Comparison of ENCODE assay signal across 7 mouse cellular contexts in genomic region chr3:68759375-68759774, GRCm38 (mm10).
DNase-seq lines count a peak whose midpoint lies in the region; ATAC-seq and TF ChIP-seq lines count a peak whose summit lies in the region.

No protein-coding gene starts in this region.

- TF ChIP-seq EP300 in ES-Bruce4 (IDR thresholded peaks at IDR 0.05; ENCODE audit: insufficient read depth, low read depth, low read length) = peak; percentile 58; the same call in 1 of the 2 replicates

- no peaks in the 10 kb centered on the region for H3K36me3 ChIP-seq in ES-Bruce4 (ENCODE audit: control insufficient read depth, insufficient read depth, low read length, poor library complexity, severe bottlenecking)
- H3K36me3 ChIP-seq in hindbrain, embryonic 11.5 days (ENCODE audit: control insufficient read depth, insufficient read depth, low read length) = no peaks in the 10 kb centered on the region

- DNase-seq in left cerebral cortex, postnatal 4 days = peak; percentile 7
- peak; percentile 37 for DNase-seq in right cerebral cortex, postnatal 4 days
- no peak for DNase-seq in hindbrain, embryonic 11.5 days (ENCODE audit: low spot score)
- DNase-seq in spleen, adult 12 weeks (ENCODE audit: low spot score) = no peak

- TF ChIP-seq POLR2A in ES-Bruce4 (IDR thresholded peaks at IDR 0.05; ENCODE audit: insufficient read depth, low read length) = no peak

- ATAC-seq in common myeloid progenitor, adult 5-6 weeks (replicated peaks; ENCODE audit: low read depth, poor library complexity, severe bottlenecking) = peak; percentile 95
- ATAC-seq in hematopoietic stem cell, adult 5-6 weeks (replicated peaks in 1 of 2; ENCODE audit: insufficient read depth in 1 of 2, low FRiP score in 2 of 2, low TSS enrichment in 1 of 2, low read depth in 1 of 2, poor library complexity in 2 of 2, severe bottlenecking in 2 of 2) = peak; percentile 82 to 86
- ATAC-seq in hindbrain, embryonic 11.5 days (ENCODE audit: low FRiP score) = no peak

- H3K4me2 ChIP-seq in hindbrain, embryonic 11.5 days (replicated peaks; ENCODE audit: low read depth, low read length) = no peak overlapping the region

- H3K9me3 ChIP-seq in ES-Bruce4 (replicated peaks; ENCODE audit: control insufficient read depth, insufficient read depth, low read length, poor library complexity, severe bottlenecking) = peaks cover 7% of the 10 kb centered on the region; the same call in 1 of the 2 replicates
- H3K9me3 ChIP-seq in hindbrain, embryonic 11.5 days (ENCODE audit: control insufficient read depth, low read length) = no peaks in the 10 kb centered on the region

- TF ChIP-seq CTCF in ES-Bruce4 (IDR thresholded peaks at IDR 0.05; ENCODE audit: low read depth, low read length) = no peak

- H3K4me3 ChIP-seq in ES-Bruce4 (ENCODE audit: low read depth, low read length) = no peak overlapping the region
- H3K4me3 ChIP-seq in hindbrain, embryonic 11.5 days (ENCODE audit: low read depth, low read length) = no peak overlapping the region

- no peak overlapping the region for H3K27ac ChIP-seq in ES-Bruce4 (ENCODE audit: insufficient read depth, low read length)
- H3K27ac ChIP-seq in hindbrain, embryonic 11.5 days (ENCODE audit: low read depth, low read length) = no peak overlapping the region

- 60% methylated on average over 8 of the region's 8 CpGs for WGBS in hindbrain, embryonic 11.5 days

- H3K9ac ChIP-seq in ES-Bruce4 (ENCODE audit: low read depth, poor library complexity, severe bottlenecking) = no peak overlapping the region
- no peak overlapping the region for H3K9ac ChIP-seq in hindbrain, embryonic 11.5 days (ENCODE audit: low read depth, low read length)

- intact Hi-C loops in left cerebral cortex, postnatal 4 days (cut with DNase I) = loop anchor here (5.0 kb wide), 1 partner anchor 108 kb away; the partner anchor contains the start of gene 1110032F04Rik

- H3K27me3 ChIP-seq in ES-Bruce4 (ENCODE audit: control insufficient read depth, insufficient read depth, low read length, poor library complexity, severe bottlenecking) = no peaks in the 10 kb centered on the region
- H3K27me3 ChIP-seq in hindbrain, embryonic 11.5 days (ENCODE audit: control insufficient read depth, insufficient read depth, low read length) = no peaks in the 10 kb centered on the region

- H3K4me1 ChIP-seq in ES-Bruce4 (ENCODE audit: control insufficient read depth, insufficient read depth, low read length) = peaks cover 11% of the 10 kb centered on the region
- H3K4me1 ChIP-seq in hindbrain, embryonic 11.5 days (replicated peaks; ENCODE audit: control insufficient read depth, insufficient read depth, low read length) = no peaks in the 10 kb centered on the region; the same call in 1 of the 2 replicates

Comparison
In these comparisons a context has a peak if more than half of its experiments do, and no peak if none do; other contexts are left out.
1. DNase-seq: peak in left cerebral cortex, postnatal 4 days (single experiment) and right cerebral cortex, postnatal 4 days (single experiment); none in hindbrain, embryonic 11.5 days (single experiment) and spleen, adult 12 weeks (single experiment).